Mouse (Mus musculus) forebrain, embryonic 10.5 days (tissue): ENCODE data around the gene Tmem117. TPM values are rescaled to one million over a fixed set of nuclear protein-coding genes. Genes with fewer than 3 reads are reported as not detected.

Experiments
- DNase-seq: peaks from one replicate; pipeline ENCODE4 v3.0.0-alpha.2; 2017; ENCODE audit warnings: low spot score; ENCODE audit errors: extremely low spot score
- H3K27ac ChIP-seq: fragments of 300-500 bp; sonication (generic); 2 replicates; pipeline ENCODE4 v1.5.1; 2016; ENCODE audit warnings: mild to moderate bottlenecking
- H3K27me3 ChIP-seq: fragments of 300-500 bp; sonication (generic); 2 replicates; pipeline ENCODE4 v1.6.1; 2016; ENCODE audit warnings: mild to moderate bottlenecking; ENCODE audit not compliant: poor library complexity, severe bottlenecking
- H3K36me3 ChIP-seq: fragments of 300-500 bp; sonication (generic); replicated peaks from 2 replicates; pipeline ENCODE4 v1.6.1; 2016; ENCODE audit warnings: mild to moderate bottlenecking, moderate library complexity
- H3K4me1 ChIP-seq: fragments of 300-500 bp; sonication (generic); 2 replicates; pipeline ENCODE4 v1.6.1; 2016
- H3K4me3 ChIP-seq: fragments of 300-500 bp; sonication (generic); 2 replicates; pipeline ENCODE4 v1.5.1; 2016; ENCODE audit warnings: mild to moderate bottlenecking, moderate library complexity
- H3K9me3 ChIP-seq: fragments of 300-500 bp; sonication (generic); 2 replicates; pipeline ENCODE4 v1.6.1; 2016; ENCODE audit warnings: mild to moderate bottlenecking, moderate library complexity
- WGBS: fragments of 180-500 bp; shearing (Covaris S2); methylation state at CpG from one replicate; pipeline ENCODE4 v1.1.7; 2016; 5-methylcytosine and 5-hydroxymethylcytosine counted together
- polyA plus RNA-seq: library from polyadenylated mRNA; unstranded; fragments of >200 nt; fragmentation: Nextera tagmentation; extraction: Ambion mirVana; gene quantifications from 2 replicates; pipeline ENCODE4 v1.2.1, GENCODE M21; 2016

Tmem117 gene
- polyA plus RNA-seq, 1 experiment from 2014 or later = 0.74 TPM

DNA sequence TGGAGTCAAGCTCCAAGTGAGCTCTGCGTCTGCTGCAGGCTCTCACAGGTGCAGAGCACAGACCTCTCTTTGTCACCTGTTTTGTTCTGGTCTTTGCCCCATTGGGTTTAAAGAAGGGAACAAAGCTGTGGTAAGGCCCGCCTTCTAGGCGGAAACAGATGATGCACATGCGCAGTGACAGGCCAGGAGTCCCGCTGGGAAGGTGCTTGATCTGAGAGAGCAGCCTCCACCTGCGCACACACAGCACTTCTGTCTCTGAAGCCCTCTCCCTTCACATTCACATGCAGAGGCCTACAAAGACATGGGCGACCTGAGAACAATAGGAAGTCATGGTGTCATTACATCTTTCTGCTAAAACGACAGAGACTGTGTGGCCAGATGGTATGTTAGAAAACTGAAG lies 172.4 kb downstream of the Tmem117 start:
- H3K36me3 ChIP-seq = no peaks in the 10 kb centered on the region
- no peak overlapping the region for H3K27ac ChIP-seq
- peaks cover 12% of the 10 kb centered on the region for H3K4me1 ChIP-seq
- no peak for DNase-seq
- H3K4me3 ChIP-seq = no peak overlapping the region
- H3K27me3 ChIP-seq = no peaks in the 10 kb centered on the region
- H3K9me3 ChIP-seq = no peaks in the 10 kb centered on the region
- 74% methylated on average over 8 of the region's 8 CpGs for WGBS

DNA sequence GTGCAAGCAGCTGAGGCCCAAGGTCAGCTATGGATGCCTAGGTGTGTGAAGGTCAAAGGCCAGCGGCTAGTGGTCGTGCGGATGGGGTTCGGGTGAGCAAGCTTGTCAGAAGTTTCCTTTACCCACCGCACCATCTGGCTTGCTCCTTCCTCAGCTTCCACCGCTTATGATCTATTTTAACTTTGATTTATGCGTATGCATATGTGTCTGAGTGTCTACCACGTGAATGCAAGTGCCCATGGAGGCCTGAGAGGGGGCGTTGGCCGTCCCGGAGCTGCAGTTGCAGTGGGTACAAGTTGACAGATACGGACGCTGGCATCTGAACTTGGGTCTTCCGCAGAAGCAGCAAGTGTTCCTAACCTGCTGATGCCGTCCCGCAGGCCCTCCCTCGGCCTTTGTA lies 173.8 kb downstream of the Tmem117 start:
- Histone ChIP-seq H3K36me3 (no peaks in the 10 kb centered on the region), H3K4me1 (peaks cover 12% of the 10 kb centered on the region), H3K9me3 (no peaks in the 10 kb centered on the region), H3K4me3 (no peak overlapping the region), H3K27me3 (no peaks in the 10 kb centered on the region), H3K27ac (no peak overlapping the region)
- WGBS = 89% methylated on average over 17 of the region's 17 CpGs
- DNase-seq = no peak

GRCm38 (mm10) chr15:94803624-94804342 lies 174.8 kb downstream of the Tmem117 start:
- Histone ChIP-seq H3K27ac (no peak overlapping the region), H3K4me1 (peaks cover 3% of the 10 kb centered on the region; the same call in 1 of the 2 replicates), H3K27me3 (no peaks in the 10 kb centered on the region), H3K4me3 (no peak overlapping the region), H3K36me3 (no peaks in the 10 kb centered on the region), H3K9me3 (no peaks in the 10 kb centered on the region)
- DNase-seq = no peak
- 88% methylated on average over 17 of the region's 17 CpGs for WGBS

DNA sequence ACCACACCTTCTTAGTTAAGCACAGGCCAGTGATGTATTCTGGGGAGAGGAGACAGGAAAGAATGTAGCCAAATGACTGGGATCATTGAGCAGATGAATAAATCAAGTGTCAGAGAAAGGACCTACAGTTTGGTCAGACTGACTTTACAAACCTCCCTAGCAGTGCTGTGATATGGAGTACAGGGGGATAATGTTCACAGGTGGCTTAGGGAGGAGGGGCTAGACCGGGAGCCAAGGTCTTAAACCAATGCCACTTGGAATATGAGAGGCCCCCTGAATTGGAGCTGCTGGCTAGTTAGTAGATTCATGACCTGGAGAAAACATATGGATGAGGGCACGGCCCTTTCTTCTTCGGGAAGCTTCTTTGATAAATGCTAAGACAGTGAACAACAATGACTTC lies 177.0 kb downstream of the Tmem117 start:
- 88% methylated on average over 3 of the region's 3 CpGs for WGBS
- no peak for DNase-seq
- H3K4me1 ChIP-seq = no peaks in the 10 kb centered on the region
- no peaks in the 10 kb centered on the region for H3K27me3 ChIP-seq
- H3K36me3 ChIP-seq = no peaks in the 10 kb centered on the region
- no peak overlapping the region for H3K4me3 ChIP-seq
- no peak overlapping the region for H3K27ac ChIP-seq
- no peaks in the 10 kb centered on the region for H3K9me3 ChIP-seq

DNA sequence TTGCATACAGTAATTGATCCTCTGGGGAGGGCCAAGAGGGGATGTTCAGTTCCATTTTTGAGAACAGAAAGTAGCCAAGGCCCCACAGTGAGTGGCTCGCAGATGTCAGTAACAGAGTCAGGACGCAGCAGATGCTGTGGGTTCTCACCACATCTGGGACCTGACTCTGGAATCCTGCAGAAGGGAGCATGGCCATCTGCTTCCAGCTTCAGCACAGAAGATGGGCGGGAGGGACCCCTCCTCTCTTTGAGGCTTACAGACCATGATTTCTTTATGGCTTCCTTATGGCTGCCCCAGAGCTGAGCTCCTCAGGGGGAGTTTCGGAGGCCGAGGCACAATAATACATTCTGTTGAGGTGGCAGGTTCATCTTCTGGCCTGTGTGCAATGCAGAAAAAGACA lies 182.5 kb downstream of the Tmem117 start:
- Histone ChIP-seq H3K27me3 (no peaks in the 10 kb centered on the region), H3K27ac (no peak overlapping the region), H3K4me1 (no peaks in the 10 kb centered on the region), H3K4me3 (no peak overlapping the region), H3K9me3 (no peaks in the 10 kb centered on the region), H3K36me3 (no peaks in the 10 kb centered on the region)
- DNase-seq = no peak
- WGBS = 74% methylated on average over 5 of the region's 5 CpGs

DNA sequence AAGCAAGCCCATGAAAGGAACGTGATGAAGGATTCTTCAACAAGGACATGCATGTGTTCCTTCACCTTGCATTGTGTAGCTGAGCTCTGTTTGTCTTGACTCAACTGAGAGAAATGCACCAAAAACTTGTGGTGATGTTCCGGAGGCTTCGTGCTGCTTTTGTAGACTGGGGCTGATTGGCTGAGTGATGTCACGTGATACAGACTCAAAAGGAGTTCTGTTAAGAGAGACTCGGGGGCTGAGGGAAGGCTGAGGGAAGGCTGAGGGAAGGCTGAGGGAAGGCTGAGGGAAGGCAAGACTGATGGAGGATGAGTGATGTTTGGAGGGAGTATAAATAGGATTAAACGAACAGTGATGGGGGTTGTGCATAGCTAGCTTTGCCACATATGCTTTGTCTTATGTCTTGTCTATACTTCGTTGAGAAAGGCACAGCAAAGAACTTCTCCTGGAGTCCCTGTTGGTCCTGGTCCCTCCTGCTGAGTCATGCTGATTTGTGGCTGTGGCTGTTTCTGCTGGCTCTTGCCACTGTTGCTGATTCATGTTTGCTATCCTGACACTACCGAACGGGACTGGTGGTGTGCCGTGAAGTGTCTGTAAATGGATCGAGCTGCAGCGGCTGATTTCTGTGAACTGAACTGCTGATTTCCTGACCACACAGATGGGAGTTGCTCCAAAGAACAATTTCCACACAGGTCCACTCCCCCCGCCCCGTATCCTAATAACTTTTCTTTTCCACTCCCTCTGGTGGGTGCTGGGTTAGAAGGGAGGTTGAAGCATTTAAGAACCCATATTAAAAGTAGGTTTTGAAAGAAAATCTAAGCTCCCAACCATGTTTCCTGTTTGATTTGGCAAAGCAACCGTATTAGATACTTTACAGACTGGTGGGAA lies 185.4 kb downstream of the Tmem117 start:
- Histone ChIP-seq H3K36me3 (no peaks in the 10 kb centered on the region), H3K4me1 (no peaks in the 10 kb centered on the region), H3K27me3 (no peaks in the 10 kb centered on the region), H3K27ac (no peak overlapping the region), H3K4me3 (no peak overlapping the region), H3K9me3 (no peaks in the 10 kb centered on the region)
- DNase-seq = no peak
- 91% methylated on average over 15 of the region's 15 CpGs for WGBS

GRCm38 (mm10) chr15:94835634-94836033 lies 206.6 kb downstream of the Tmem117 start:
- DNase-seq = no peak
- Histone ChIP-seq H3K36me3 (no peaks in the 10 kb centered on the region), H3K4me1 (no peaks in the 10 kb centered on the region), H3K9me3 (no peaks in the 10 kb centered on the region), H3K27ac (no peak overlapping the region), H3K27me3 (no peaks in the 10 kb centered on the region), H3K4me3 (no peak overlapping the region)
- WGBS = 86% methylated on average over 3 of the region's 3 CpGs

GRCm38 (mm10) chr15:94838646-94839045 lies 209.6 kb downstream of the Tmem117 start:
- no peak for DNase-seq
- H3K36me3 ChIP-seq = no peaks in the 10 kb centered on the region
- no peak overlapping the region for H3K27ac ChIP-seq
- 93% methylated on average over 4 of the region's 4 CpGs for WGBS
- no peaks in the 10 kb centered on the region for H3K27me3 ChIP-seq
- no peaks in the 10 kb centered on the region for H3K4me1 ChIP-seq
- no peak overlapping the region for H3K4me3 ChIP-seq
- no peaks in the 10 kb centered on the region for H3K9me3 ChIP-seq

DNA sequence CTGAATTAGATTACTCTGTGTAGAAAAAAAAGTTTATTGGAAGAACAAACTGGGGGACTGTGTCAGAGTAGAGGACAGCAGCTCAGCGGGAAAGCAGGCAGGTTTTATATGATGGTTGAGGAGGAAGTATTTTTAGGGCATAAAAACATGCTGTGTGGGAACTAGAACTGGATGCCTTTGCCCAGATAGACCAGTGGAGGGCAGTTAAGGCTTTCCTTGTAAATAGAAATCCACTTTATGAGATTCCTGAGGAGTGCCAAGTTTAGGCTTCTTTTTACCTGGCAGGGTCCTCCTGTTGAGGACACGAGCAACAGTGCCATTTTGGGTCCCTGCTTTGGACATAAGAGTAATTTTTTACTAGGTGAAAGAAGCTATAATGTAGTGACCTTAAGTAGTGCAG lies 218.5 kb downstream of the Tmem117 start:
- WGBS = 83% methylated on average over 2 of the region's 2 CpGs

DNA sequence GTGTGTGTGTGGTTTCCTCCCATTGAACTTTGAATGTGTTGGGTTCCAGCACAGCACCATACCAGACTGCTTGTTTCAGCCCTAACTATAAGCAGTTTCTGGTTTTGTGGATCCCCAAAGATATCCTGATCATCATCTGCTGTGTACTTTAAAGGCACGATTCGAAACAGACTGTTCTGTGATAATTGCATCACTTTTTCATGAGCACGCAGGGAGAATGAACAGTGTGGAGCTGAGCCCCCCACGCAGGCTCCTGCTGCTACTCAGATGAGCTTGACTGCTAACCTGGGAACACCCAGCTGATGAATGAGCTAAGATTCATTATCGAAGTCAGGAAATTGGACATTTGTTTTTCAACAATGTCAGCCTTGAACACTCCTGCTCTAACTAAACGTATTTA lies 230.6 kb downstream of the Tmem117 start:
- peaks cover 25% of the 10 kb centered on the region for H3K4me1 ChIP-seq
- H3K9me3 ChIP-seq = no peaks in the 10 kb centered on the region
- no peaks in the 10 kb centered on the region for H3K36me3 ChIP-seq
- peaks cover 22% of the 10 kb centered on the region for H3K27me3 ChIP-seq
- no peak for DNase-seq
- H3K27ac ChIP-seq = no peak overlapping the region
- H3K4me3 ChIP-seq = no peak overlapping the region
- WGBS = 91% methylated on average over 6 of the region's 6 CpGs

More for the DNA sequence above, 218.5 kb downstream of the Tmem117 start:
- no peaks in the 10 kb centered on the region for H3K9me3 ChIP-seq
- DNase-seq = no peak
- no peaks in the 10 kb centered on the region for H3K4me1 ChIP-seq
- no peaks in the 10 kb centered on the region for H3K36me3 ChIP-seq
- no peak overlapping the region for H3K27ac ChIP-seq
- no peak overlapping the region for H3K4me3 ChIP-seq
- no peaks in the 10 kb centered on the region for H3K27me3 ChIP-seq

DNA sequence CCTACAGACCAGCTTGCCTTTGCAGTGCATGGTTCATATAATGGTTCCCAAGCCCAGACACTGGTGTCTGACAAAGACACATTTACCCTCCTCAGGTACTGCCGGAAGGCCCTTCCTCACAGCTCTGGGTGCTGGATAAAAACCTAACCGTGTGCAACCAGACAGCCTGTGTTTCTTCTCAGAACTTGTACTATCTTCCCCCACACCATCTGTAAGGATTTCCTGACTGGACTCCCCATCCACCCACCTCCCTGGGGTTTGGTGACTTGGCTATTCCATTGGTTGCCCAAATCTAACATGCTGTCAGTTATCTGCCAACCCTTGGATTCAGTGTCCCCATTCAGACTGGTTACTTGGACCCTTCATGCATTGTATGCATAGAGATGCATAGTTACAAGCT lies 232.1 kb downstream of the Tmem117 start:
- H3K4me1 ChIP-seq = peaks cover 22% of the 10 kb centered on the region
- no peak overlapping the region for H3K4me3 ChIP-seq
- no peaks in the 10 kb centered on the region for H3K9me3 ChIP-seq
- 91% methylated on average over 2 of the region's 2 CpGs for WGBS
- no peak overlapping the region for H3K27ac ChIP-seq
- DNase-seq = no peak
- no peaks in the 10 kb centered on the region for H3K36me3 ChIP-seq
- peaks cover 12% of the 10 kb centered on the region for H3K27me3 ChIP-seq

GRCm38 (mm10) chr15:94864134-94864533 lies 235.1 kb downstream of the Tmem117 start:
- Histone ChIP-seq H3K27me3 (no peaks in the 10 kb centered on the region), H3K9me3 (no peaks in the 10 kb centered on the region), H3K4me1 (peaks cover 5% of the 10 kb centered on the region), H3K36me3 (no peaks in the 10 kb centered on the region), H3K27ac (no peak overlapping the region), H3K4me3 (no peak overlapping the region)
- DNase-seq = no peak
- WGBS = 50% methylated on average over 1 of the region's 1 CpGs

DNA sequence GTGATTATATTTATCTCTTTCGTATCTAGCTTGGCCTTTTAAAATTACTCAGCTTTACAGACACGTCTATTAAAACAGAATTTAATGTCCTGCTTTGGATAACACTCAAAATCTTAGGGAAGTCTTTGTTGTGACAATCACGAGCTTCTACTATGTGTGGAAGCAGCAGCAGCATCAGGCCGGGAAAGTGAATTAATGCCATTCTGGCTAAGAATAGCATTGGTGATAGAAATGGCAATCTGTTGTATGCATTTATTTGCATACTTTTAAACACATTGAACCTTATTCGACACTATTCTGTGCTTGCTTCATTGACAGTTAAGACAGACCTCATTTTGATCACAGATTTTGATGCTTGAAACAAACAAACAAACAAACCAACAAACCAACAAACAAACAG lies 239.3 kb downstream of the Tmem117 start:
- WGBS = 90% methylated on average over 5 of the region's 5 CpGs
- DNase-seq = no peak
- no peaks in the 10 kb centered on the region for H3K9me3 ChIP-seq
- peaks cover 5% of the 10 kb centered on the region for H3K4me1 ChIP-seq
- no peak overlapping the region for H3K4me3 ChIP-seq
- no peaks in the 10 kb centered on the region for H3K27me3 ChIP-seq
- H3K36me3 ChIP-seq = no peaks in the 10 kb centered on the region
- H3K27ac ChIP-seq = no peak overlapping the region
